Mouse (Mus musculus): Measurements from ENCODE around the gene Tead4. TPM values are rescaled to one million over a fixed set of nuclear protein-coding genes. Genes with fewer than 3 reads are reported as not detected.

The Tead4 gene
- polyA plus RNA-seq, 1 experiment = not detected

GRCm38 (mm10) chr6:128279099-128279498 lies 21.5 kb downstream of the Tead4 start:
- Histone ChIP-seq H3K4me3 (ENCODE audit: insufficient read depth, low read depth, low read length) (no peak overlapping the region), H3K27ac (ENCODE audit: insufficient read depth, low read depth, low read length) (no peak overlapping the region), H3K4me1 (ENCODE audit: control insufficient read depth, insufficient read depth, low read length) (peaks cover 10% of the 10 kb centered on the region; the same call in 1 of the 2 replicates)
- 80% methylated on average over 4 of the region's 4 CpGs for WGBS
- TF ChIP-seq CTCF (IDR thresholded peaks at IDR 0.05; ENCODE audit: insufficient read depth, low read depth, low read length) (no peak), POLR2A (IDR thresholded peaks at IDR 0.05; ENCODE audit: insufficient read depth, low read depth, low read length) (no peak)

DNA sequence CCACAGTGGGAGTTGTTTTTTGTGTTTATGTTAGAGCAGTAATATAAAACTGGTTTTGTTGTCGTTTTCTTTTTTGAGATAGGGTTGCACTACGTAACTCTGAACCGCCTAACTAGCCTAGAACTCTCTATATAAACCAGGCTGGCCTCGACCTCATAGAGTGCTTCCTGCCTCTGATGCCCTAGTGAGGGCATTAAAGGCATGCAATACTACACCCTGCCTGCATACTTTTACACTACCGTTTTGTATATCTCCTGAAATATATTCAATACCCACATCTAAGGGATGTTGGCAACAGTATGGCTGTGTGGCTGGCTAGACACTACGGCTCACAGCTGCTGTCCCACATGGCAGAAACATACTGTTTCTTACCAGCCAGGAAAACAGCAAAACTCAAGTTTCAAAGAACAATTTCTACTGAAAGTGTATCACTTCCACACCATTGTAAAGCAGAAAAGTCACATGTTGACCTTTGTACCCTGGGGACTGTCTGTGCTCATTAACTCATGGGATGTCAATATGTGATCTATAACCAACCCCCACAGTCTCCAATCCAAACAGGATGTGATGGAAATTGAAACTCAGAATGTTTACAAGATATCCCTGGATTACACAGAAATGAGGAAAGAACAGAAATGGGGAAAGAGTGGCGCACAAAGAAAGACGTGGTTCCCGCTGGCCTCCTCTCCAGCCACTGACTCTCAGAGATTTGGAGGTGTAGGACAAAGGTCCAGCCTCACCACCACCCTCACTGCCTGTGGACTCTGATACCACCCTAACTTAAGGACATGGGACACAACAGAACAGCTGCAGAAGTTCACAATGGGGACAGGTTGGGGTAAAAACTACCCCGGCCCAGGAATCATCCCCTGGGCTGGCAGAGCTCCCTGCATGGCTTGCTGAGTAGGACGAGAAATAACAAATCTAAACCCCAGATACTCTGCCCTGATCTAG lies 23.2 kb downstream of the Tead4 start:
- Histone ChIP-seq H3K4me1 (ENCODE audit: control insufficient read depth, insufficient read depth, low read length) (peaks cover 10% of the 10 kb centered on the region; the same call in 1 of the 2 replicates), H3K4me3 (ENCODE audit: insufficient read depth, low read depth, low read length) (no peak overlapping the region), H3K27ac (ENCODE audit: insufficient read depth, low read depth, low read length) (no peak overlapping the region)
- WGBS = 87% methylated on average over 11 of the region's 11 CpGs
- TF ChIP-seq POLR2A (IDR thresholded peaks at IDR 0.05; ENCODE audit: insufficient read depth, low read depth, low read length) (no peak), CTCF (IDR thresholded peaks at IDR 0.05; ENCODE audit: insufficient read depth, low read depth, low read length) (no peak)

GRCm38 (mm10) chr6:128276349-128276748 lies 24.3 kb downstream of the Tead4 start:
- WGBS = 52% methylated on average over 6 of the region's 6 CpGs
- TF ChIP-seq CTCF (IDR thresholded peaks at IDR 0.05; ENCODE audit: insufficient read depth, low read depth, low read length) (no peak), POLR2A (IDR thresholded peaks at IDR 0.05; ENCODE audit: insufficient read depth, low read depth, low read length) (no peak)
- Histone ChIP-seq H3K4me1 (ENCODE audit: control insufficient read depth, insufficient read depth, low read length) (peaks cover 10% of the 10 kb centered on the region; the same call in 1 of the 2 replicates), H3K27ac (ENCODE audit: insufficient read depth, low read depth, low read length) (no peak overlapping the region), H3K4me3 (ENCODE audit: insufficient read depth, low read depth, low read length) (no peak overlapping the region)

DNA sequence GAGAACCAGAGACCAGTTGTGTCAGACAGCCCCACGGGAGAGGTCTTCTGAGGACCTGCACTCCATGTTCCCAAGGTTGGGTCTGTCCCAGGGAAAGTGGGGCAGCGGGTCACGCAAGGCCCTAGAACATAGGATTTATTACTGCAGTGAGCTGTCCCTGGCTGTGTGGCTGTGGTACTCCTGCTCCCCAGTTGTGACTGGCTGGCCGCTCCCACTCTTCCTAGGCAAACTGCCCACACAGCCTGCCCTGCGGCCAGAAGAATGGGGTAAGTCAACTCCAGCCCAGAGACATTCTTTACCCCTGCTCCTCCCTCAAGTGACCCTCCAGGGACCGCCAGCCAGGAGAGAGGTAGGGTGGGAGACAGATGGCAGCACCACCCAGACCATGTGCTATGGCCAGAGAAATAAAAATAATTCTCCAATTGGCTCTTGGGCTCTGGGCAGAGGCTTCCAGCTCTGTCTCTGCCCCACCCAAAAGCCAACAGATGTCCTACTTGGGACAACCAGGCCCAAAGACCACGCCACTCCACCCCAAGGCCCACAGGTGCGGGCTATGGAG lies 25.0 kb downstream of the Tead4 start:
- no peak overlapping the region for H3K27ac ChIP-seq (ENCODE audit: insufficient read depth, low read depth, low read length)

DNA sequence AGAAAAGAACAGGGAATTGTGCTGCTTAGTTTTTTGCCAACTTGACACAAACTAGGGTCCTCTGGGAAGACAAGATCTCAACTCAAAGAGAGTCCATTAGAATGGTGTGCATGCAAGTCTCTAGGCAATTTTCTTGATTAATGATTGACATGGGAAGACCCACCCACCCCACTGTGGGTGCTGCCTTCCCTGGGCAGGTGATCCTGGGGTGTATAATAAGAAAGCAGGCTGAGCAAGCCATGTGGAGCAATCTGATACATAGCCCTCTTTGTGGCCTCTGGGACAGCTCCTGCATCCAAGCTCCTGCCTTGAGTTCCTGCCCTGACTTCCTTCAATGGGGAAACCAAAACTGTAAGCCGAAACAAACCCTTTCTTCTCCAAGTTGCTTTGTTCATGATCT lies 27.1 kb downstream of the Tead4 start:
- 83% methylated on average over 1 of the region's 1 CpGs for WGBS
- TF ChIP-seq CTCF (IDR thresholded peaks at IDR 0.05; ENCODE audit: insufficient read depth, low read depth, low read length) (no peak), POLR2A (IDR thresholded peaks at IDR 0.05; ENCODE audit: insufficient read depth, low read depth, low read length) (no peak)
- H3K4me3 ChIP-seq (ENCODE audit: insufficient read depth, low read depth, low read length) = no peak overlapping the region
- peaks cover 10% of the 10 kb centered on the region; the same call in 1 of the 2 replicates for H3K4me1 ChIP-seq (ENCODE audit: control insufficient read depth, insufficient read depth, low read length)
- no peak overlapping the region for H3K27ac ChIP-seq (ENCODE audit: insufficient read depth, low read depth, low read length)

More for the DNA sequence above, 25.0 kb downstream of the Tead4 start:
- no peak for TF ChIP-seq POLR2A (IDR thresholded peaks at IDR 0.05; ENCODE audit: insufficient read depth, low read depth, low read length)
- TF ChIP-seq CTCF (IDR thresholded peaks at IDR 0.05; ENCODE audit: insufficient read depth, low read depth, low read length) = no peak
- H3K4me3 ChIP-seq (ENCODE audit: insufficient read depth, low read depth, low read length) = no peak overlapping the region
- WGBS = 83% methylated on average over 8 of the region's 8 CpGs
- peaks cover 10% of the 10 kb centered on the region; the same call in 1 of the 2 replicates for H3K4me1 ChIP-seq (ENCODE audit: control insufficient read depth, insufficient read depth, low read length)

- H3K4me1 ChIP-seq (ENCODE audit: control insufficient read depth, insufficient read depth, low read length) = peaks cover 10% of the 10 kb centered on the region; the same call in 1 of the 2 replicates
- TF ChIP-seq CTCF (IDR thresholded peaks at IDR 0.05; ENCODE audit: insufficient read depth, low read depth, low read length) (no peak), POLR2A (IDR thresholded peaks at IDR 0.05; ENCODE audit: insufficient read depth, low read depth, low read length) (no peak)
- 97% methylated on average over 17 of the region's 17 CpGs for WGBS
- no peak overlapping the region for H3K4me3 ChIP-seq (ENCODE audit: insufficient read depth, low read depth, low read length)
- no peak overlapping the region for H3K27ac ChIP-seq (ENCODE audit: insufficient read depth, low read depth, low read length)
Measured at GRCm38 (mm10) chr6:128272754-128273153, 27.9 kb downstream of the Tead4 start.

- Histone ChIP-seq H3K27ac (ENCODE audit: insufficient read depth, low read depth, low read length) (no peak overlapping the region), H3K4me1 (ENCODE audit: control insufficient read depth, insufficient read depth, low read length) (no peaks in the 10 kb centered on the region; the same call in 1 of the 2 replicates), H3K4me3 (ENCODE audit: insufficient read depth, low read depth, low read length) (no peak overlapping the region)
- TF ChIP-seq POLR2A (IDR thresholded peaks at IDR 0.05; ENCODE audit: insufficient read depth, low read depth, low read length) (no peak), CTCF (IDR thresholded peaks at IDR 0.05; ENCODE audit: insufficient read depth, low read depth, low read length) (no peak)
- 78% methylated on average over 4 of the region's 4 CpGs for WGBS
Measured at GRCm38 (mm10) chr6:128269850-128270249, 30.8 kb downstream of the Tead4 start.

DNA sequence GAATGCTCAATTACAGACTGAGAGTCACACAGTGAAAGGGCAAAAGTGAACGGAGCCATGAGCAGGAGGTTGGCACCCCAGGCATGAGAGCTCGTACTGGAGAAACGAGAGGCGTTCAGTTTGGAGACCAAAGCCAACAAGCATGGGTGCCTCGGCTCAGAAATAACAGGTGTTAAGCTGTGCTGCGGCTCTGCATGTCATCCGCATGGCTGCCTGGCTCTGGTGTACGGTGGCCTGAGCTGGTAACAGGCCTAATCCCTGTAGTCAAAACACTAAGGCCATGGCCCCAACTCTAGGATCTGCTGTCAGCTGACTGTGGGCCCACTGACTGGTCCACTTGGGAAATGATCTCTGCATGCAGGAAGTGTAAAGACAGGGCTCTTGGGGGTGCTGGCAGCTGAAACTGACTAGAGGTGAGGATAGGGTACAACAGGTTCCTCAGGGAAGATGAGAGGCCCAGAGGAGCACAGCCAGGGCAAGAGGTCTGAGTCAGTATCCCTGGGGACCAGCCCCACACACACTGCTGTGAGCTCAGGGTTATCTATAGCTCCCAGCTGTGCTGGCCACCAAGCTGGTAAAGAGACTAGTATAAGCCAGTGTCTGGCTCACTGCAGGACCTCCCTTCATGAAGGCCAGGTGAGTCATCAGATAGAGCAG lies 35.6 kb downstream of the Tead4 start:
- no peak overlapping the region for H3K27ac ChIP-seq (ENCODE audit: insufficient read depth, low read depth, low read length)
- no peaks in the 10 kb centered on the region for H3K4me1 ChIP-seq (ENCODE audit: control insufficient read depth, insufficient read depth, low read length)
- H3K4me3 ChIP-seq (ENCODE audit: insufficient read depth, low read depth, low read length) = no peak overlapping the region
- 90% methylated on average over 8 of the region's 8 CpGs for WGBS
- TF ChIP-seq CTCF (IDR thresholded peaks at IDR 0.05; ENCODE audit: insufficient read depth, low read depth, low read length) (no peak), POLR2A (IDR thresholded peaks at IDR 0.05; ENCODE audit: insufficient read depth, low read depth, low read length) (no peak)
